Mouse (Mus musculus): ENCODE measurements around the gene Ankrd28.

- TF ChIP-seq POLR2A (IDR thresholded peaks at IDR 0.05; ENCODE audit: insufficient read depth, low read depth, low read length) (no peak), CTCF (IDR thresholded peaks at IDR 0.05) (no peak), EP300 (IDR thresholded peaks at IDR 0.05; ENCODE audit: insufficient read depth, low read depth, low read length) (no peak)
These were observed 164.9 kb downstream of the Ankrd28 start for GRCm38 (mm10) chr14:31665566-31665940.

Data from heart, adult 2 months (tissue).